Mouse (Mus musculus) stomach, postnatal 0 days (tissue): Measurements from ENCODE around the gene Natd1. TPM values are rescaled to one million over a fixed set of nuclear protein-coding genes. Genes with fewer than 3 reads are reported as not detected.

Experiments used
- ATAC-seq: fragments of 200-750 bp; cut with Nextera tagmentation; 2 replicates; pipeline ENCODE4 v1.8.0; 2017; ENCODE audit not compliant: low FRiP score, low TSS enrichment
- DNase-seq: peaks from one replicate; pipeline ENCODE4 v3.0.0-alpha.2; 2016; ENCODE audit warnings: low spot score
- H3K27ac ChIP-seq: fragments of 300-500 bp; sonication (generic); replicated peaks from 2 replicates; pipeline ENCODE4 v1.5.1; 2014; ENCODE audit warnings: mild to moderate bottlenecking, control low read depth
- H3K27me3 ChIP-seq: fragments of 300-500 bp; sonication (generic); 2 replicates; pipeline ENCODE4 v1.6.1; 2014; ENCODE audit warnings: low read length; ENCODE audit not compliant: control insufficient read depth, insufficient read depth
- H3K36me3 ChIP-seq: fragments of 300-500 bp; sonication (generic); 2 replicates; pipeline ENCODE4 v1.6.1; 2014; ENCODE audit warnings: low read length, mixed read lengths; ENCODE audit not compliant: control insufficient read depth, insufficient read depth
- H3K4me1 ChIP-seq: fragments of 300-500 bp; sonication (generic); replicated peaks from 2 replicates; pipeline ENCODE4 v1.6.1; 2014; ENCODE audit warnings: antibody characterized with exemption; ENCODE audit not compliant: control insufficient read depth, insufficient read depth
- H3K4me2 ChIP-seq: fragments of 300-500 bp; sonication (generic); replicated peaks from 2 replicates; pipeline ENCODE4 v1.6.1; 2014; ENCODE audit warnings: low read depth, mild to moderate bottlenecking, control low read depth, moderate library complexity
- H3K4me3 ChIP-seq: fragments of 300-500 bp; sonication (generic); 2 replicates; pipeline ENCODE4 v1.5.1; 2014; ENCODE audit warnings: low read depth, low read length, control low read depth
- H3K9ac ChIP-seq: fragments of 300-500 bp; sonication (generic); 2 replicates; pipeline ENCODE4 v1.6.1; 2014; ENCODE audit warnings: mild to moderate bottlenecking, low read length, control low read depth, mixed read lengths
- H3K9me3 ChIP-seq: fragments of 300-500 bp; sonication (generic); 2 replicates; pipeline ENCODE4 v1.6.1; 2016; ENCODE audit warnings: low read length; ENCODE audit not compliant: control insufficient read depth
- CTCF ChIP-seq: IDR thresholded peaks from 2 replicates; pipeline ENCODE4 v1.5.1; 2016; ENCODE audit warnings: antibody characterized with exemption, low read depth, mild to moderate bottlenecking, moderate library complexity
- EP300 ChIP-seq: optimal IDR thresholded peaks from 2 replicates; pipeline ENCODE3; 2016; ENCODE audit warnings: antibody characterized with exemption
- WGBS: fragments of 180-500 bp; shearing (Covaris S2); extraction: QIAGEN DNeasy Blood & Tissue Kit; methylation state at CpG from one replicate; pipeline ENCODE4 v1.1.7; 2014; 5-methylcytosine and 5-hydroxymethylcytosine counted together
- polyA plus RNA-seq: library from polyadenylated mRNA; unstranded; fragments of >200 nt; fragmentation: Nextera tagmentation; extraction: Ambion mirVana; gene quantifications from 2 replicates; pipeline ENCODE4 v1.2.1, GENCODE M21; 2015

Natd1 gene
- polyA plus RNA-seq, 1 experiment from 2014 or later = 6.7 TPM

GRCm38 (mm10) chr11:60867904-60868303, 46.6 kb downstream of the Natd1 start:
- TF ChIP-seq EP300 (no peak), CTCF (no peak)
- no peak overlapping the region for H3K27ac ChIP-seq
- peaks cover 16% of the 10 kb centered on the region for H3K36me3 ChIP-seq
- H3K4me3 ChIP-seq = no peak overlapping the region
- no peak overlapping the region for H3K9ac ChIP-seq
- H3K9me3 ChIP-seq = no peaks in the 10 kb centered on the region
- ATAC-seq = no peak; the same call in 1 of the 2 replicates
- 46% methylated on average over 8 of the region's 8 CpGs for WGBS
- no peak for DNase-seq
- no peaks in the 10 kb centered on the region for H3K27me3 ChIP-seq
- H3K4me2 ChIP-seq = no peak overlapping the region
- H3K4me1 ChIP-seq = no peaks in the 10 kb centered on the region

GRCm38 (mm10) chr11:60867456-60867855, 47.1 kb downstream of the Natd1 start:
- 84% methylated on average over 3 of the region's 3 CpGs for WGBS
- H3K4me1 ChIP-seq = no peaks in the 10 kb centered on the region

DNA sequence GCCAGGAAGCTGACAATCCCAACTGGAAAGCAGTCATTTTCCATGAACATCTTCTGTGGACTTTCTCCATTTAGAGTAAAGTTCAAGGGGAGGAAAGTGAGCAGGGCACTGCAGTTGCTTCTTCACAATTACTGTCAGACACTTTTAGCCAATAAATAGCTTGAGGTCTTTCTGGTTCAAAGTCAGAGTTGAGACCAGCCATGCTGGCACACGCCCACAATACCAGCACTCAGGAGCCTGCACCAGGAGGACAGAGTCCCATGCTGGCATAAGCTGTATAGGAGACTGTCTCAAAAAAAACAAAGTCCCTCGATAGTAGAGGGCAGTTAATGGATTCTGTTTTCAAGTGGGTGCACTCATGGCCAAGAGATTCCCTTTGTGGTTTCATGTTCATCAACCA, 48.5 kb downstream of the Natd1 start:
- Histone ChIP-seq H3K4me1 (no peaks in the 10 kb centered on the region), H3K4me3 (no peak overlapping the region), H3K27me3 (no peaks in the 10 kb centered on the region), H3K36me3 (peaks cover 23% of the 10 kb centered on the region), H3K9me3 (no peaks in the 10 kb centered on the region), H3K27ac (no peak overlapping the region), H3K9ac (no peak overlapping the region), H3K4me2 (no peak overlapping the region)
- DNase-seq = no peak
- no peak for ATAC-seq
- TF ChIP-seq CTCF (no peak), EP300 (no peak)
- WGBS = 49% methylated on average over 2 of the region's 2 CpGs

More at GRCm38 (mm10) chr11:60867456-60867855, 47.1 kb downstream of the Natd1 start:
- no peak overlapping the region for H3K4me3 ChIP-seq
- H3K4me2 ChIP-seq = no peak overlapping the region
- peaks cover 18% of the 10 kb centered on the region for H3K36me3 ChIP-seq
- ATAC-seq (no peak), DNase-seq (no peak)
- H3K27me3 ChIP-seq = no peaks in the 10 kb centered on the region
- no peaks in the 10 kb centered on the region for H3K9me3 ChIP-seq
- no peak overlapping the region for H3K27ac ChIP-seq
- no peak overlapping the region for H3K9ac ChIP-seq
- TF ChIP-seq CTCF (no peak), EP300 (no peak)

DNA sequence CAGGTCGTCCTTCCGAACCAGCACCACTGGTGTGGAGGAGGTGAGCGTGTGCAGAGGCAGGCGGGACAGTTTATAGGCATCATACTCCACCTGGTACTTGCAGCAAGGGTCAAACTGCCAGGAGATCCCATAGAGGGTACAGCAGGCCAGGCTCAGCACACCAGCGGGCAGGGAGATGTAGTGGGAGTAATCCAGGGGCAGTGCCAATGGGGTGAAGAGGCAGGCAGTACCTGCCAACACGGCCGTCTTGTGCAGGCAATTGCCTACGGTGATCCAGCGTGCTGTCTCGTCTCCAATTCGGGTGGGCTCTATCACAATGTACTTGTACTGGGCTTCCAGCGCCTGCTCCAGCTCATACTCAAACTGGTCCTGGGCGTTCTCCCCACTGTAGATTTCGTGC, 49.6 kb downstream of the Natd1 start:
- Histone ChIP-seq H3K27ac (no peak overlapping the region), H3K4me1 (no peaks in the 10 kb centered on the region), H3K9ac (no peak overlapping the region), H3K4me3 (no peak overlapping the region), H3K27me3 (no peaks in the 10 kb centered on the region), H3K4me2 (no peak overlapping the region), H3K9me3 (no peaks in the 10 kb centered on the region), H3K36me3 (peaks cover 23% of the 10 kb centered on the region)
- TF ChIP-seq CTCF (no peak), EP300 (no peak)
- DNase-seq = no peak
- 75% methylated on average over 14 of the region's 14 CpGs for WGBS
- ATAC-seq = no peak

- no peak for TF ChIP-seq EP300
- no peak for TF ChIP-seq CTCF
- ATAC-seq (no peak), DNase-seq (no peak)
- Histone ChIP-seq H3K27ac (no peak overlapping the region), H3K36me3 (peaks cover 23% of the 10 kb centered on the region), H3K9ac (no peak overlapping the region), H3K9me3 (no peaks in the 10 kb centered on the region), H3K27me3 (no peaks in the 10 kb centered on the region), H3K4me3 (no peak overlapping the region), H3K4me2 (no peak overlapping the region), H3K4me1 (no peaks in the 10 kb centered on the region)
- WGBS = 84% methylated on average over 2 of the region's 2 CpGs
Observed at GRCm38 (mm10) chr11:60864166-60864565, 50.4 kb downstream of the Natd1 start.

- ATAC-seq = no peak
- Histone ChIP-seq H3K4me2 (no peak overlapping the region), H3K9ac (no peak overlapping the region), H3K36me3 (peaks cover 25% of the 10 kb centered on the region), H3K4me3 (no peak overlapping the region), H3K27me3 (no peaks in the 10 kb centered on the region), H3K27ac (no peak overlapping the region), H3K4me1 (no peaks in the 10 kb centered on the region), H3K9me3 (no peaks in the 10 kb centered on the region)
- DNase-seq = no peak
- TF ChIP-seq CTCF (no peak), EP300 (no peak)
- 79% methylated on average over 4 of the region's 4 CpGs for WGBS
Observed at GRCm38 (mm10) chr11:60863196-60863595, 51.4 kb downstream of the Natd1 start.
